Mouse (Mus musculus) large intestine, adult 2 months (tissue): ENCODE results near the gene Gm20532. TPM values are rescaled to one million over a fixed set of nuclear protein-coding genes. Genes with fewer than 3 reads are reported as not detected.

Source experiments
- DNase-seq: peaks from one replicate; pipeline ENCODE4 v3.0.0-alpha.2; 2012; ENCODE audit warnings: low read depth, low spot score
- WGBS: fragments of 180-500 bp; shearing (Covaris S2); methylation state at CpG from one replicate; pipeline ENCODE4 v1.1.7; 2018; 5-methylcytosine and 5-hydroxymethylcytosine counted together
- polyA plus RNA-seq: library from polyadenylated mRNA; depleted of rRNA; stranded (reverse); fragments of >200 nt; gene quantifications from 2 replicates; pipeline ENCODE4 v1.2.3, GENCODE M21; 2012

Gm20532 gene
- polyA plus RNA-seq, 1 experiment = not detected

- DNase-seq = no peak
Observed at GRCm38 (mm10) chr2:26611896-26612295, 25.5 kb downstream of the Gm20532 start.

- 66% methylated on average over 5 of the region's 5 CpGs for WGBS
Observed at GRCm38 (mm10) chr2:26614903-26615302, 28.5 kb downstream of the Gm20532 start.

GRCm38 (mm10) chr2:26615459-26616124, 29.2 kb downstream of the Gm20532 start:
- WGBS = 82% methylated on average over 4 of the region's 4 CpGs
- DNase-seq = no peak

More at GRCm38 (mm10) chr2:26614903-26615302, 28.5 kb downstream of the Gm20532 start:
- DNase-seq = no peak

- 84% methylated on average over 6 of the region's 6 CpGs for WGBS
Observed at GRCm38 (mm10) chr2:26617331-26617730, 30.9 kb downstream of the Gm20532 start.

DNA sequence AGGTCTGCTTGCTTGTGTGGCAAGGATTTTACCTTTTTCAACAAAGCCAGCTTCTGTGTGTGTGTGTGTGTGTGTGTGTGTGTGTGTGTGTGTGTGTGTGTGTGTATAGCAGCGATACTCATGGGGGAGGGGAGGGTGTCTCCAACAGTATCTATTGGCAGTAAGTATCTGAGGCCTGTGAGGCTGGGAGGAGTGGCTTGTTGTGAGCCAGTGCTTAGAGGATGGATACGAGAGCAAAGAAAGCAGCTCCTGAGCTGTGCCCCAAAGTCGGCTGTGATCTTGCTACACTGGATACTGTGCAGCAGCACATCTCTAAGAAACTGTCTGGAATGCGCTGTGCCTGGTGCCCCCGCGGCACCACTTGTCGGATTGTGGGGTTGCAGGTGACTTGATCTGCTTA, 31.5 kb downstream of the Gm20532 start:
- DNase-seq = no peak
- 71% methylated on average over 7 of the region's 7 CpGs for WGBS

More at GRCm38 (mm10) chr2:26617331-26617730, 30.9 kb downstream of the Gm20532 start:
- DNase-seq = no peak

DNA sequence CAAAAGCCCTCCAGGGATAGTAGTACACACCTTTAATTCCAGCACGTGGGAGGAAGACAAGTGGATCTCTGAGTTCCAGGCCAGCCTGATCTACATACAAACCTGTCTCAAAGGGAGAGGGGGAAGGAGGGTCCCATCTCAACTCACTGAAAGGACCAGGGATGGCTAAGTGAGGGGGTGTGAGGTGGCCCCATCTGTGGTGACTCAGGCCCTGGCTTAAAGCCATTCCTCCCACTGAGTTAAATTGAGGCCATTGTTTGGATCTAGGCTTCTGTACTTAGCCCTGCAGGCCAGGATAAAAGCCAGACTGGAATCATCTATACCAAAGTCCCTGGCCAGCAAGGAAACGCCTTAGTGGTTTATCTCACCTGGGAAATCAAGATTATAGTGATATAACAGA, 34.8 kb downstream of the Gm20532 start:
- WGBS = 27% methylated on average over 2 of the region's 2 CpGs
- DNase-seq = no peak

DNA sequence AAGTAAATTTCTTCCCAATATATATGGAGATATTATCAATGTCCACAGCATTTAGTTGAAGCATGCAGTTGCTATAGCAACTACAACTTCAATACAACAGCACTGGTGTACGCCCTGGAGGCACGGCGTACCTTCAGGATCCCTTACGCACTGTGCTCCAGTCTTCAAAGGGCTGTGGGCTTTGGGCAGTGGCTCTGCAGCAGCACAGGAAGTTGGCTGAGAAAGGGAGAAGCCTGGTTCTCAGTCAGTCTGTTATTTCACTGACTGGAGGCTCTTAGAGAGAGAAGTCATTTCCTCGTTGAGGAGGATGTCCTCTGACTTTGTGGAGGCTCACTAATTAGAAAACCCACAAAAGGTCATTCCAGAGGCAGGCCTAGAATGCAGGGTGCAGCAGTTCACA, 36.5 kb downstream of the Gm20532 start:
- WGBS = 69% methylated on average over 5 of the region's 5 CpGs
- DNase-seq = no peak

DNA sequence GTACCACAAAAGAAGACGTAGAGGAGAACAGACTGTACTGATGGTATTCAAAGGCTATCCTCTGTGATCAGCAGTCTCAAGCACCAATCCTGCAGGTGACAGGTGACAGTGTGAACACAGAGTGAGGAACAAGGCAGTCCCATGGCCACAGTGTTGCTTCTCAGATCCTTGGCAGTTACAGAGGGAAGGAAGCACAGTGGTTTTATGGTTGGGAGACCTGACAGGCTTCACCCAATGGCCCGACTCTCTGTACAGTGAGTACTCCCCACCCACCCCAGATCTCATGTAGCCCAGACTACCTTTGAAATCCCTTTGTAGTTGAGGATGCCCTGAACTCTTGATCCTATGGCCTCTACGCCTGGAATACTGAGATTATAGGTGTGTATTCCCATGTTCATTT, 39.0 kb downstream of the Gm20532 start:
- DNase-seq = no peak
- WGBS = 78% methylated on average over 3 of the region's 3 CpGs

DNA sequence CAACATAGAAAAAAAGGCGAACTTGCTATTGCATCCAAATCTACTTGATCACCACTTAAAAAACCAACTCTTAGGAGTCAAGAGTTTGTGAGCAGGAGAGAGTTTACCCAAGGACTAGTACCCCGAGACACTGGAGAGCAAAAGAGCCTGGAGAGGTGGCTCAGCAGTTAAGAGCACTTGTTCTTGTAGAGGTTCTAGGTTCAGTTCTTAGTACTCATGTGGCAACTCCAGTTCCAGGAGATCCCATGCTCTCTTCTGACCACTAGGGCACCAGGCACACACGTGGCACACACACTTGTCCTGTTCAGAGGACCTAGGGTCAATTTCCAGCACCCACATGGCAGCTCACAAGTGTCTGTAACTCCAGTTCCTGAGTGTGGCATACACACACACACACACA, 39.6 kb downstream of the Gm20532 start:
- 64% methylated on average over 3 of the region's 3 CpGs for WGBS
- DNase-seq = no peak

DNA sequence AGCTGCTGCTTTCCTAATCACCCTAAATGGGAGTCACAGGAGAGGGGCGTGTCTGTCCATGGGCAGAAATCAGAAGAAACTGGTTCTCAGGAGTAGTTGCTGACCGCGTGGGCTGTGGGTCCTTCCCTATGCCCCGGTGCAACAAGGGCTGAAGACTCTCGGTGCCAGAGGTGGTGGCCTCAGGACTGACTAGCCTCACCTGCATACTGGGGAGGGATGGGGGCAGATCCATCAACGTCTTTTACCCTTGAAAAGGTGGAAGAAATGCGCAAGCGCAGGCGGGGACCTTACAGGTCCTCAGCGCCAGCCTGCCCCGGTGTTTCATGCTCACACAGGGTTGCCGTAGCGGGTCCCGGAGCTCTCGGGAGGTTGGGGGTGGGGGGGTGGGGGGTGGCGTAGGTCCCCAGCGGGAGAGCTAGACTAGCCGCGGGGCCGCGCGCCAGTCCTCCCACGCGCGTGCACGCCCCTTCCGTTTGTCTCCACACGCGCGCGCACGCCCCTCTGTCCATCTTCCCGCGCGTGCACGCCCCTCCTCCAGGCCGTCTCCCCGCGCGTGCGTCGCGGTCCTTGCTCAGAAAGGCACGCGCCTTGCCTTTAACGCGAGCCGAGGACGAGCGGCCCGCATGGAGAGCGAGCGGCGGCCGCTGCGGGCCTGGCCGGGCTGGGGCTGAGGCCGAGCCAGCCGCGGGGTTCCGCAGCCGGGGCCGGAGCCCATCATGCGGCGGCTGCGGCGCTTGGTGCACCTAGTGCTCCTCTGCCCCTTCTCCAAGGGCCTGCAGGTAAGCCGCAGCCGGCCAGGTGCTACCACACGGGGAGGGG, 41.7 kb downstream of the Gm20532 start, which contains the start of gene Fam69b:
Gene Fam69b (plus strand): TSS at position 537 of the 819 bp plus-strand sequence.
- DNase-seq = no peak
- 1% methylated on average over 70 of the region's 70 CpGs for WGBS

- DNase-seq = no peak
- 38% methylated on average over 5 of the region's 5 CpGs for WGBS
Observed at GRCm38 (mm10) chr2:26628792-26629437, 42.5 kb downstream of the Gm20532 start.

DNA sequence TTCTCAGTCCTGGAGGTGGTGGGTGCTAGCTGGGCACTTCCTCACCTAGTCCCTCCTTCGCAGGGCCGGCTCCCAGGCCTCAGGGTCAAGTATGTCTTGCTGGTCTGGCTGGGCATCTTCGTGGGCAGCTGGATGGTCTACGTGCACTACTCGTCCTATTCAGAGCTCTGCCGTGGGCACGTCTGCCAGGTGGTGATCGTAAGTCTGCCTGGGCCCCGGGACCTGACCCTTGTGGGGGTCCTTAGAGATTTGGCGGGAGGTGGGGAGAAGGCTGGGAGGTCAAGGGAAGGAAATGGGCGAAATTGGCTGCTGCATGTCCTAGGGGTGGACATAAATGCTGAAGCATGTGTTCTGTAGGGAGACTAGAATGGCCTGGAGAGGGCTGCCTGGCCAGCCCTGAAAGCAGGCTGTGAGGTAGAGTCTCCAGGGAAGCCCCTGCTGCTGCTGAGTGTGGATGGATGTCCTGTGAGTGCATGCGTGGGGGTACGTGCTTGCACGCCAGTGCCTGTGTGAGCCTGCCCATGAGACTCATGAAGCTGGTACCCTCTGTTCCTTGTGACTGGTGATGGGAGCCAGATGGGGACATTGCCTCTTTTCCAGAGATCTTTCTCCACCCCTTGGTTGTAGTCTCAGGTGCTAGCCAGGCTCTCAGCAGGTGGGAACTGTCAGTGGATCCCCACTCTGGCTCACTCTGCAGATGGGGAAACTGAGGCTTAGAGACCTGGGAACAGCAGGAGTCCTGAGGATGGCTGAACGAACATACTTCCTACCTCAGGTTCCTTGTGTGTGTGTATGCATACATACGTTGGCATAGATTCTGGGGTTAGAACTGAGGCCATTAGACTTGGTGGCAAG, 46.3 kb downstream of the Gm20532 start:
- no peak for DNase-seq
- 83% methylated on average over 16 of the region's 16 CpGs for WGBS

DNA sequence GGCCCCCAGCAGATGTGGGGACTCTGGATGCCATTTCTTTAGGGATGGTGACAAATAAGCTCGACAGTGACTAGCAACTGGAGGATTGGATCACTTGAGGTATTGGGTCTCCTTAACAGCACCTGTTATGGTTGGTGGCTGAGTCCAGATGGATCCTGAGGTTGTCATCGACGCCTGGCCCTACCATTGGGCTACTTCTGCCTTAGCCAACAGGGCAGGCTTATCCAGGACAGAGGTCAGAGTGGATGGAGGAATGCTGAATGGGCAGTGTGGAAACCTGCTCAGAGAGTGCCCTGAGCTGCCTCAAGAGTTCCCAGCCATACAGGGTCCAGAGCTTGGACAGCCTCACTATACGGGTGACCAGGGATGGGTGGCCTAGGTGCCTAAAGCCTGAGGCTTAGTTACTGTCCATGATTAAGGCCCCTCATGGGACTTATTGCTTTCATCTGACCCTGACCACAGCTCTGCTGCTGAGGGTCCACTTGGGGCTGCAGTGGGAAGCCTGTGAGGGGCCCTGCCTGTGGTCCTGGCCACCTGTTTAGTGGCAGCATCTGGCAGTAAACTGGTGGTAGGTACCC, 47.6 kb downstream of the Gm20532 start:
- DNase-seq = no peak

DNA sequence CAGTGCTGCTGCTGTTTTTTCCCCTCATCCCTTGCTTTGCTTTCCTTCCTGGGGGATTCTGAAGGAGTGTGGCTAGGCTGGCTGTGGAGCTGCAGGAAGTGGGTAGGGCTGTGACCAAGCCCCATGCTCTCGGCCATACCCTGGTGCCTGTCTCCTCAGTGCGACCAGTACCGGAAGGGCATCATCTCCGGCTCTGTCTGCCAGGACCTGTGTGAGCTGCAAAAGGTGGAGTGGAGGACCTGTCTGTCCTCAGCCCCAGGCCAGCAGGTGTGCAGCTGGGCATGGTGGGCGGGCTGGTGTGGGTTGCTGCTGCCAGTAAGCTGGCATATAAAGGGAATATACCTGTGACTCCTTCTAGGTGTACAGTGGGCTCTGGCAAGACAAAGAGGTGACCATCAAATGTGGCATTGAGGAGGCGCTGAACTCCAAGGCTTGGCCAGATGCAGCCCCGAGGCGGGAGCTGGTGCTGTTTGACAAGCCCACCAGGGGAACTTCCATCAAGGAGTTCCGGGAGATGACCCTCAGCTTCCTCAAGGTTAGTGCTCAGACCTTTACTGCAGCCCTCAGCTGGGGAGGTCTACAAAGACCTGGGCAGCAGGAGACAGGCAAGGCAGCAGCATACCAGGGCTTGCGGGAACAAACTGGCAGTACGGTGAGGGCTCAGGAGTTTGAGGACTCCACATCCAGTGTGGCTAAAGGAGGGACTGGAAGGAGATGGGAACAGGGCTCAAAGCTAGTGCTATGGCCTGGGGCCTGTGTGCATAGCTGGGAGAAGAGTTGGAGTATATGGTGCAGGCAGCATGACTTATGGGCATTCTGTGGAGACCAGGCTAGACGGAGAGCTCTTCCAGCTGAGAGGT, 48.4 kb downstream of the Gm20532 start:
- DNase-seq = no peak
- WGBS = 71% methylated on average over 12 of the region's 12 CpGs

More for the DNA sequence above, 47.6 kb downstream of the Gm20532 start:
- 71% methylated on average over 4 of the region's 4 CpGs for WGBS

DNA sequence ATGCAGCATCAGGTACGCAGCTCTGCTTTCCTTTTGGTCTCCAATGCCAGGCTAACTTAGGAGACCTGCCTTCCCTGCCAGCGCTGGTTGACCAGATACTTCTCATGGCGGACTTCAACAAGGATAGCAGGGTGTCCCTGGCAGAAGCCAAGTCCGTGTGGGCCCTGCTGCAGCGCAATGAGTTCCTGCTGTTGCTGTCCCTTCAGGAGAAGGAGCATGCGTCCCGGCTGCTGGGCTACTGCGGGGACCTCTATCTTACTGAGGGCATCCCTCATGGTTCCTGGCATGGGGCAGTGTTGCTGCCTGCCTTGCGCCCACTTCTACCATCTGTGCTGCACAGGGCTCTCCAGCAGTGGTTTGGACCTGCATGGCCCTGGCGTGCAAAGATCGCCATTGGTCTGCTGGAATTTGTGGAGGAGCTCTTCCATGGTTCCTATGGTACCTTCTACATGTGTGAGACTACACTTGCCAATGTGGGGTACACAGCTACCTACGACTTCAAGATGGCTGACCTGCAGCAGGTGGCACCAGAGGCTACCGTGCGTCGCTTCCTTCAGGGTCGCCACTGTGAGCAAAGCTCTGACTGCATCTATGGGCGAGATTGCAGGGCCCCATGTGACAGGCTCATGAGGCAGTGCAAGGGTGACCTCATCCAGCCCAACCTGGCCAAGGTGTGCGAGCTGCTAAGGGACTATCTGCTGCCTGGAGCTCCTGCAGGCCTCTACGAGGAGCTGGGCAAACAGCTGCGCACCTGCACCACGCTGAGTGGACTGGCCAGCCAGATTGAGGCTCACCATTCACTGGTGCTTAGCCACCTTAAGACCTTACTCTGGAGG, 49.3 kb downstream of the Gm20532 start:
- DNase-seq = no peak
- 81% methylated on average over 21 of the region's 21 CpGs for WGBS

GRCm38 (mm10) chr2:26636325-26636635, 49.8 kb downstream of the Gm20532 start:
- DNase-seq = no peak
- WGBS = 44% methylated on average over 2 of the region's 2 CpGs

GRCm38 (mm10) chr2:26637316-26637932, 51.0 kb downstream of the Gm20532 start:
- DNase-seq = no peak
- 69% methylated on average over 4 of the region's 4 CpGs for WGBS
